Mouse (Mus musculus): ENCODE data around the gene Zfyve28. TPM values are rescaled to one million over a fixed set of nuclear protein-coding genes. Genes with fewer than 3 reads are reported as not detected.

Gene Zfyve28
- total and polyA plus RNA-seq, 3 experiments = 0.12 to 0.14 TPM; not detected in 1

GRCm38 (mm10) chr5:34269197-34269920 is 18.9 kb downstream of the Zfyve28 start:
- H3K27me3 ChIP-seq (ENCODE audit: control insufficient read depth in 1 of 2, insufficient read depth in 2 of 2, low read length in 2 of 2) = peaks cover 0 to 2% of the 10 kb centered on the region in 2 experiments; a peak in 3 of 4 replicates
- no peak overlapping the region for H3K4me3 ChIP-seq (ENCODE audit: control insufficient read depth in 1 of 2, insufficient read depth in 1 of 2, low read depth in 2 of 2, low read length in 2 of 2)
- no peak overlapping the region for H3K9ac ChIP-seq (ENCODE audit: control insufficient read depth, low read depth, low read length, poor library complexity, severe bottlenecking)
- peaks cover 0 to 10% of the 10 kb centered on the region in 2 experiments; a peak in 1 of 4 replicates for H3K4me1 ChIP-seq (ENCODE audit: control insufficient read depth in 1 of 2, insufficient read depth in 2 of 2, low read length in 2 of 2)
- DNase-seq (ENCODE audit: low read depth, low spot score) = no peak
- H3K27ac ChIP-seq (ENCODE audit: control insufficient read depth, low read depth, low read length) = no peak overlapping the region
- no peaks in the 10 kb centered on the region for H3K9me3 ChIP-seq (replicated peaks; ENCODE audit: insufficient read depth, low read length)
- H3K36me3 ChIP-seq (ENCODE audit: control insufficient read depth in 1 of 2, insufficient read depth in 2 of 2, low read length in 2 of 2) = no peaks in the 10 kb centered on the region
- TF ChIP-seq GATA1 (IDR thresholded peaks at IDR 0.05; ENCODE audit: low read depth, low read length) (no peak), TCF12 (IDR thresholded peaks at IDR 0.05; ENCODE audit: low read depth, low read length) (no peak), NRF1 (IDR thresholded peaks at IDR 0.05; ENCODE audit: insufficient read depth, low read depth, low read length, poor library complexity, severe bottlenecking) (no peak), TBP (IDR thresholded peaks at IDR 0.05; ENCODE audit: low read depth, low read length) (no peak), POLR2AphosphoS5 (IDR thresholded peaks at IDR 0.05; ENCODE audit: borderline replicate concordance, low read depth, low read length) (no peak), SMC3 (IDR thresholded peaks at IDR 0.05; ENCODE audit: low read depth, low read length) (no peak), ETS1 (IDR thresholded peaks at IDR 0.05; ENCODE audit: low read depth, low read length) (no peak), MAX (IDR thresholded peaks at IDR 0.05; ENCODE audit: low read length) (no peak), POLR2AphosphoS2 (IDR thresholded peaks at IDR 0.05; ENCODE audit: low read length) (no peak), CTCF (IDR thresholded peaks at IDR 0.05 in 2 of 3, conservative IDR thresholded peaks at IDR 0.05 in 1 of 3; ENCODE audit: control insufficient read depth in 1 of 3, insufficient read depth in 1 of 3, low read depth in 2 of 3, low read length in 3 of 3, poor library complexity in 1 of 3, severe bottlenecking in 1 of 3) (no peak), BHLHE40 (IDR thresholded peaks at IDR 0.05; ENCODE audit: borderline replicate concordance, low read depth, low read length) (no peak), MYB (IDR thresholded peaks at IDR 0.05; ENCODE audit: low read depth, low read length) (no peak), MYC (IDR thresholded peaks at IDR 0.05; ENCODE audit: low read depth, low read length) (no peak), ZC3H11A (IDR thresholded peaks at IDR 0.05; ENCODE audit: low read depth, low read length) (no peak), HCFC1 (IDR thresholded peaks at IDR 0.05; ENCODE audit: low read depth, low read length) (no peak), ELF1 (IDR thresholded peaks at IDR 0.05; ENCODE audit: low read depth, low read length) (no peak)
- no peaks in the 10 kb centered on the region for H3K79me2 ChIP-seq (ENCODE audit: control insufficient read depth, insufficient read depth, low read length, poor library complexity)

- H3K27me3 ChIP-seq (ENCODE audit: control insufficient read depth in 1 of 2, insufficient read depth in 2 of 2, low read length in 2 of 2) = peaks cover 0 to 5% of the 10 kb centered on the region in 2 experiments; a peak in 2 of 4 replicates
- no peak overlapping the region for H3K9ac ChIP-seq (ENCODE audit: control insufficient read depth, low read depth, low read length, poor library complexity, severe bottlenecking)
- no peaks in the 10 kb centered on the region for H3K9me3 ChIP-seq (replicated peaks; ENCODE audit: insufficient read depth, low read length)
- DNase-seq (ENCODE audit: low read depth, low spot score) = no peak
- TF ChIP-seq JUND (IDR thresholded peaks at IDR 0.05; ENCODE audit: low read depth, low read length) = no peak
- TF ChIP-seq CHD1 (IDR thresholded peaks at IDR 0.05; ENCODE audit: low read depth, low read length) = no peak
- TF ChIP-seq GATA1 (IDR thresholded peaks at IDR 0.05; ENCODE audit: low read depth, low read length) = no peak
- TF ChIP-seq EP300 (IDR thresholded peaks at IDR 0.05; ENCODE audit: low read depth in 1 of 2, low read length in 2 of 2) = no peak
- TF ChIP-seq RAD21 (IDR thresholded peaks at IDR 0.05; ENCODE audit: low read depth, low read length) = no peak
- TF ChIP-seq MXI1 (IDR thresholded peaks at IDR 0.05; ENCODE audit: low read depth, low read length) = no peak
- no peak for TF ChIP-seq RCOR1 (IDR thresholded peaks at IDR 0.05; ENCODE audit: low read depth, low read length)
- no peak for TF ChIP-seq KAT2A (conservative IDR thresholded peaks at IDR 0.05; ENCODE audit: low read depth, low read length)
- TF ChIP-seq MYB (IDR thresholded peaks at IDR 0.05; ENCODE audit: low read depth, low read length) = no peak
- TF ChIP-seq CTCF (IDR thresholded peaks at IDR 0.05 in 2 of 3, conservative IDR thresholded peaks at IDR 0.05 in 1 of 3; ENCODE audit: control insufficient read depth in 1 of 3, insufficient read depth in 1 of 3, low read depth in 2 of 3, low read length in 3 of 3, poor library complexity in 1 of 3, severe bottlenecking in 1 of 3) = no peak
- peaks cover 0 to 10% of the 10 kb centered on the region in 2 experiments; a peak in 1 of 4 replicates for H3K4me1 ChIP-seq (ENCODE audit: control insufficient read depth in 1 of 2, insufficient read depth in 2 of 2, low read length in 2 of 2)
- H3K4me3 ChIP-seq (ENCODE audit: control insufficient read depth in 1 of 2, insufficient read depth in 1 of 2, low read depth in 2 of 2, low read length in 2 of 2) = no peak overlapping the region
- H3K36me3 ChIP-seq (ENCODE audit: control insufficient read depth in 1 of 2, insufficient read depth in 2 of 2, low read length in 2 of 2) = no peaks in the 10 kb centered on the region
- no peaks in the 10 kb centered on the region for H3K79me2 ChIP-seq (ENCODE audit: control insufficient read depth, insufficient read depth, low read length, poor library complexity)
- no peak overlapping the region for H3K27ac ChIP-seq (ENCODE audit: control insufficient read depth, low read depth, low read length)
These were observed 22.2 kb downstream of the Zfyve28 start for GRCm38 (mm10) chr5:34266065-34266464.

Data from MEL (cell line).